Mouse (Mus musculus) left cerebral cortex, adult 9 months (tissue): ENCODE results near the gene 5530400C23Rik.
"Not testable (repeated sequence)": the region's sequence is repeated elsewhere in the genome, so short reads cannot be mapped to it uniquely, and the experiment has no call there.

ENCODE experiments used
- DNase-seq, 2 experiments: peaks; one replicate each; pipeline ENCODE4 v3.0.0; 2022; ENCODE audit warnings: low spot score in 2 of 2

Gene 5530400C23Rik

DNA sequence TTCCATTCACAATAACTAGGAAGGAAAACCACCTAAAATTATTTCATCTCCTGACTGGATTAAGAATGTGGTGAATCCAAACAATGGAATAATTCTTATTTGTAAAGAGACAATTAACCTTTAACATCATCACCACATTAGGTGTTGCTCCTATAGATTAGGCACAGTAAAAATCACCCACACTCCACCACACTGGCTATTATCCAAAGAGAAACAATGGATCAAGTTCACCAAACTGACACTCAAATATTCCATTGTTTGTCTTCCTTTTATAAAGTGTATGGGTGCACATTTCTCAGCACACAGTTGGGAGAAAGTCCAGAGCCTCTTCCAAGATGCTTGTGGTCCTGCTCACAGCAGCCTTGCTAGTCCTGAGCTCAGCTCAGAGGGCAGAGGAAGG lies at the start of gene 5530400C23Rik:
Gene 5530400C23Rik (plus strand): TSS at position 301 of the 400 bp plus-strand sequence.
- DNase-seq, result not testable (repeated sequence)

DNA sequence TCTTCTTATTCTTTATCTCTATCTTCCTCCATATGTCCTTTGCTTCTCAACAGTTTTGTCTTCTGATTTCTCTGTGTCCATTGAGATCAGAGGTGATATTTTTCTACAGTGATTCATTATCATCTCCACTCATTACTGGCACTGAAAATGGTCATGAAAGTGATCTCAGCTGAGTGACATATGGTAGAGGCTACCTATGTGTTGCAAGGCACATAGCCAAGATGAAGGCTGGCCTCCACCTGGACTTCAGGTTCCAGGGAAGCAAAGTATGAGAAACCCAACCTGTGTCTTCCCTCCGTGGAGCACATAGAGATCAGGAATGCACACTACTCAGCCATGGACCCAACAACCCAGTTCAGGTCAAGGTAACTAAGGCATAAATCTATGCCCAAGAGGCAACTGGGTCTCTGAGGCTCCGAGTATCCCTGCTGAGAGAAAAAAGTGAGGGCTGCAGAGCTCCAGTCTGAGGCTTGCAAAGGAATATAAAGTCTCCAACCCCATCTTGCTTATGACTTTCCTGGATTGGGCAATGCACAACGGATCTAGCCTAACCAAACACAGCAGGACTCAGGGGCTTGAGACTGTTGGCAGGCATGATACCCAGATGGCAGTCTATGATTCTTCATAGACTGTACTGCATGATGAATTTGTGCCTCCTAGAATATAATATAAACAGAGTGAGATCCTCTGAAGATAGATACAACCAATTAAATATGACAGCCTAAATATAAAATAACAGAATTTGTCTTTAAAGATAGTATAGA lies 14.1 kb downstream of the 5530400C23Rik start:
- DNase-seq, result no peak

DNA sequence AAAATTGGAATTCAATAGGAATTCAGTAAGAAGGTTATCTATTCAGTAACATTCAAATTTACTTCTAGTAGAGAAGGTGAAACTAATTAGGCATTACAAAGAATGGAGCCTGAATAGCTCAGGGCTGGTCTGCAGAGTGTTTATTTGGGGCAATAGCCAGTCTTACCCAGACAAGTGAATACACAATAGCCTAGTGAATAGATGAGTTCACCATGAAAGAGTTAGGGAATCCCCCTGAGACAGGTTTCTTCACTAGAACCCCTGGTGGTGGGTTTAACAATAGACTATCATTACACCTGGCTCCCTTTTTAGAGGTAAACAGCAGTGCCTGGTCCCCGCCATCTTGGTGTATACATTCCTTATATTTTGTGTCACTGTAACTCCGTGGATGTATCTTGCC lies 21.9 kb downstream of the 5530400C23Rik start:
- not testable (repeated sequence) for DNase-seq

DNA sequence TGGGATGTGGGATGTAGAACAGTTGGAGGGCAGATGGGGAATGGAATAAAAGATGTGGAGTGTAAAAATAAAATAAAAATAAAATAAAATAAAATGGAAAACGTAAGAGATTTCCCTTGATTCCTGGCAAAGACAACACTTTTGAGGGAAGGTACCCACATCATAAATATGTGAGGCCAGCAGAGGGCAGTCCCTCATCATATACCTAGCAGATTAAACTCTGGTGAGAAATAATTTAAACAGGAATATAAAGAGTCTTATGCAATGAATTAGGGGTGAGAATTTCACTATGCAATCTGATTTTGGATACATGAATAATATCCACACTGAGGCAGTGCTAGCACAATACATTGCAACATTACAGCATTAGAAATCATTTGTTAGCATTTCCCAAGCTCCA lies 46.5 kb downstream of the 5530400C23Rik start:
- DNase-seq, result no peak

DNA sequence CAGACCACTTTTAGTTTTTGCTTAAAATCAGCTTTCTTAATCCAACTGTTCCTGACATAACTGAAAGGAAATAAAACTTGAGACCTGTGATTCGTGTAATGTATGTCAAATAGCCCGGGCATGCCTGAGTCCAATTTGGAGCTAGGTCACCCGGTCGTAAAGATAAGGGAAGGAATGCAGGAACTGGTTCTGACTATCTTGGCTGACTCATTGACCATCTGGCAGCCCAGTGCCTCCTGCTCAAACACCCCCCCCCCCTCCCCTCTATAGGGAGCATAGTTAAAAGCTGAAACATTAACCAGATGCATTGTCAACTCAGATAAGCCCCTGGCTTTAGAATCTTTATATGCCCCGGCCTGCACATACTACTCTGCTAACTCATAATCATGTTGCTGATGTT lies 49.7 kb downstream of the 5530400C23Rik start:
- DNase-seq, result not testable (repeated sequence)
